Mouse (Mus musculus): ENCODE results near the gene Exo5. TPM values are rescaled to one million over a fixed set of nuclear protein-coding genes. Genes with fewer than 3 reads are reported as not detected.

The Exo5 gene
- polyA plus RNA-seq, 1 experiment: 11.7 TPM

GRCm38 (mm10) chr4:120888884-120889283 is 35.9 kb downstream of the Exo5 start:
- no peak overlapping the region for H3K27ac ChIP-seq (ENCODE audit: control insufficient read depth, insufficient read depth, low read length)
- no peak for DNase-seq
- no peak overlapping the region for H3K4me3 ChIP-seq (ENCODE audit: control insufficient read depth, insufficient read depth, low read length)
- no peaks in the 10 kb centered on the region for H3K27me3 ChIP-seq (ENCODE audit: control insufficient read depth, insufficient read depth, low read length)
- TF ChIP-seq CTCF (IDR thresholded peaks at IDR 0.05; ENCODE audit: borderline replicate concordance, control insufficient read depth, extremely low read depth, insufficient read depth, low read length, poor library complexity) (no peak), POLR2A (IDR thresholded peaks at IDR 0.05; ENCODE audit: control insufficient read depth, extremely low read depth, insufficient read depth, low read length, poor library complexity) (no peak)
- no peaks in the 10 kb centered on the region for H3K36me3 ChIP-seq (ENCODE audit: control insufficient read depth, insufficient read depth, low read length)
- 89% methylated on average over 8 of the region's 8 CpGs for WGBS
- no peaks in the 10 kb centered on the region for H3K4me1 ChIP-seq (replicated peaks; ENCODE audit: control insufficient read depth, insufficient read depth, low read length)

GRCm38 (mm10) chr4:120887381-120888112 is 37.3 kb downstream of the Exo5 start:
- H3K4me1 ChIP-seq (replicated peaks; ENCODE audit: control insufficient read depth, insufficient read depth, low read length): no peaks in the 10 kb centered on the region; the same call in 1 of the 2 replicates
- no peaks in the 10 kb centered on the region for H3K36me3 ChIP-seq (ENCODE audit: control insufficient read depth, insufficient read depth, low read length)
- DNase-seq: peak; percentile 58
- no peak overlapping the region for H3K4me3 ChIP-seq (ENCODE audit: control insufficient read depth, insufficient read depth, low read length)
- no peaks in the 10 kb centered on the region for H3K27me3 ChIP-seq (ENCODE audit: control insufficient read depth, insufficient read depth, low read length)
- H3K27ac ChIP-seq (ENCODE audit: control insufficient read depth, insufficient read depth, low read length): no peak overlapping the region
- WGBS: 34% methylated on average over 8 of the region's 8 CpGs
- no peak for TF ChIP-seq POLR2A (IDR thresholded peaks at IDR 0.05; ENCODE audit: control insufficient read depth, extremely low read depth, insufficient read depth, low read length, poor library complexity)
- TF ChIP-seq CTCF (IDR thresholded peaks at IDR 0.05; ENCODE audit: borderline replicate concordance, control insufficient read depth, extremely low read depth, insufficient read depth, low read length, poor library complexity): no peak

GRCm38 (mm10) chr4:120886811-120887210 is 38.0 kb downstream of the Exo5 start:
- DNase-seq: no peak
- Histone ChIP-seq H3K4me1 (replicated peaks; ENCODE audit: control insufficient read depth, insufficient read depth, low read length) (peaks cover 4% of the 10 kb centered on the region), H3K4me3 (ENCODE audit: control insufficient read depth, insufficient read depth, low read length) (no peak overlapping the region), H3K27ac (ENCODE audit: control insufficient read depth, insufficient read depth, low read length) (no peak overlapping the region), H3K36me3 (ENCODE audit: control insufficient read depth, insufficient read depth, low read length) (no peaks in the 10 kb centered on the region), H3K27me3 (ENCODE audit: control insufficient read depth, insufficient read depth, low read length) (no peaks in the 10 kb centered on the region)
- 87% methylated on average over 5 of the region's 5 CpGs for WGBS
- TF ChIP-seq CTCF (IDR thresholded peaks at IDR 0.05; ENCODE audit: borderline replicate concordance, control insufficient read depth, extremely low read depth, insufficient read depth, low read length, poor library complexity) (no peak), POLR2A (IDR thresholded peaks at IDR 0.05; ENCODE audit: control insufficient read depth, extremely low read depth, insufficient read depth, low read length, poor library complexity) (no peak)

- DNase-seq: no peak
- WGBS: 58% methylated on average over 4 of the region's 4 CpGs
- no peak for TF ChIP-seq CTCF (IDR thresholded peaks at IDR 0.05; ENCODE audit: borderline replicate concordance, control insufficient read depth, extremely low read depth, insufficient read depth, low read length, poor library complexity)
- no peak for TF ChIP-seq POLR2A (IDR thresholded peaks at IDR 0.05; ENCODE audit: control insufficient read depth, extremely low read depth, insufficient read depth, low read length, poor library complexity)
- no peak overlapping the region for H3K27ac ChIP-seq (ENCODE audit: control insufficient read depth, insufficient read depth, low read length)
- no peaks in the 10 kb centered on the region for H3K27me3 ChIP-seq (ENCODE audit: control insufficient read depth, insufficient read depth, low read length)
- H3K4me1 ChIP-seq (replicated peaks; ENCODE audit: control insufficient read depth, insufficient read depth, low read length): peaks cover 8% of the 10 kb centered on the region
- H3K4me3 ChIP-seq (ENCODE audit: control insufficient read depth, insufficient read depth, low read length): no peak overlapping the region
- H3K36me3 ChIP-seq (ENCODE audit: control insufficient read depth, insufficient read depth, low read length): no peaks in the 10 kb centered on the region
Observed at GRCm38 (mm10) chr4:120886131-120886530, 38.7 kb downstream of the Exo5 start.

- whole genome bisulfite sequencing: 67% methylated on average over 13 of the region's 13 CpGs
- H3K4me3 ChIP-seq (ENCODE audit: control insufficient read depth, insufficient read depth, low read length): no peak overlapping the region
- TF ChIP-seq POLR2A (IDR thresholded peaks at IDR 0.05; ENCODE audit: control insufficient read depth, extremely low read depth, insufficient read depth, low read length, poor library complexity): no peak
- TF ChIP-seq CTCF (IDR thresholded peaks at IDR 0.05; ENCODE audit: borderline replicate concordance, control insufficient read depth, extremely low read depth, insufficient read depth, low read length, poor library complexity): no peak
- no peaks in the 10 kb centered on the region for H3K36me3 ChIP-seq (ENCODE audit: control insufficient read depth, insufficient read depth, low read length)
- no peak overlapping the region for H3K27ac ChIP-seq (ENCODE audit: control insufficient read depth, insufficient read depth, low read length)
- DNase-seq: no peak
- peaks cover 12% of the 10 kb centered on the region for H3K4me1 ChIP-seq (replicated peaks; ENCODE audit: control insufficient read depth, insufficient read depth, low read length)
- H3K27me3 ChIP-seq (ENCODE audit: control insufficient read depth, insufficient read depth, low read length): no peaks in the 10 kb centered on the region
Observed at GRCm38 (mm10) chr4:120885208-120886120, 39.4 kb downstream of the Exo5 start.

GRCm38 (mm10) chr4:120882002-120882625 is 42.7 kb downstream of the Exo5 start:
- peak; percentile 46 for DNase-seq
- H3K36me3 ChIP-seq (ENCODE audit: control insufficient read depth, insufficient read depth, low read length): no peaks in the 10 kb centered on the region
- peaks cover 15% of the 10 kb centered on the region for H3K4me1 ChIP-seq (replicated peaks; ENCODE audit: control insufficient read depth, insufficient read depth, low read length)
- H3K27ac ChIP-seq (ENCODE audit: control insufficient read depth, insufficient read depth, low read length): no peak overlapping the region; the same call in 1 of the 2 replicates
- H3K27me3 ChIP-seq (ENCODE audit: control insufficient read depth, insufficient read depth, low read length): no peaks in the 10 kb centered on the region
- H3K4me3 ChIP-seq (ENCODE audit: control insufficient read depth, insufficient read depth, low read length): no peak overlapping the region
- 41% methylated on average over 5 of the region's 5 CpGs for WGBS
- TF ChIP-seq CTCF (IDR thresholded peaks at IDR 0.05; ENCODE audit: borderline replicate concordance, control insufficient read depth, extremely low read depth, insufficient read depth, low read length, poor library complexity) (no peak), POLR2A (IDR thresholded peaks at IDR 0.05; ENCODE audit: control insufficient read depth, extremely low read depth, insufficient read depth, low read length, poor library complexity) (no peak)

Measured in thymus, adult 2 months (tissue).